Mouse (Mus musculus) MEL (cell line): ENCODE measurements at regions not wholly inside any gene's neighbourhood (a gene's known extent, or its start where the extent isn't known, plus 50 kb on each side); places are given as distances from the start of the nearest gene placed in this dataset.

ENCODE experiments used
- DNase-seq: peaks from one replicate; pipeline ENCODE4 v3.0.0; 2011; ENCODE audit warnings: low read depth, low spot score
- H3K27ac ChIP-seq: 2 replicates; pipeline ENCODE4 v1.5.1; 2012; ENCODE audit warnings: low read depth, mild to moderate bottlenecking, control low read depth, low read length, moderate library complexity; ENCODE audit not compliant: control insufficient read depth
- H3K27me3 ChIP-seq, 2 experiments: fragments of 150-350 bp in 1 of 2; sonication (generic) in 1 of 2; 2 replicates each; pipeline ENCODE4 v1.6.1; 2012; ENCODE audit warnings: low read length in 2 of 2, mild to moderate bottlenecking in 2 of 2, improper control_type of control experiment in 1 of 2, moderate library complexity in 1 of 2; ENCODE audit not compliant: insufficient read depth in 2 of 2, control insufficient read depth in 1 of 2
- H3K36me3 ChIP-seq, 2 experiments: 2 replicates each; pipeline ENCODE4 v1.6.1; 2012 to 2014; ENCODE audit warnings: low read length in 2 of 2, improper control_type of control experiment in 1 of 2, inconsistent platforms in 1 of 2, mild to moderate bottlenecking in 1 of 2; ENCODE audit not compliant: insufficient read depth in 2 of 2, control insufficient read depth in 1 of 2
- H3K4me1 ChIP-seq, 2 experiments: fragments of 150-350 bp in 1 of 2; sonication (generic) in 1 of 2; 2 replicates each; pipeline ENCODE4 v1.6.1; 2012; ENCODE audit warnings: low read length in 2 of 2, improper control_type of control experiment in 1 of 2, mild to moderate bottlenecking in 1 of 2; ENCODE audit not compliant: insufficient read depth in 2 of 2, control insufficient read depth in 1 of 2
- H3K4me3 ChIP-seq, 2 experiments: fragments of 150-350 bp in 1 of 2; sonication (generic) in 1 of 2; 2 replicates each; pipeline ENCODE4 v1.5.1; 2012; ENCODE audit warnings: low read depth in 2 of 2, low read length in 2 of 2, mild to moderate bottlenecking in 2 of 2, moderate library complexity in 2 of 2, control low read depth in 1 of 2, improper control_type of control experiment in 1 of 2; ENCODE audit not compliant: control insufficient read depth in 1 of 2, insufficient read depth in 1 of 2
- H3K79me2 ChIP-seq: 2 replicates; pipeline ENCODE4 v1.6.1; 2012; ENCODE audit warnings: mild to moderate bottlenecking, low read length, moderate library complexity; ENCODE audit not compliant: control insufficient read depth, poor library complexity, insufficient read depth
- H3K9ac ChIP-seq: 2 replicates; pipeline ENCODE4 v1.6.1; 2012; ENCODE audit warnings: low read depth, mild to moderate bottlenecking, control low read depth, low read length, moderate library complexity; ENCODE audit not compliant: control insufficient read depth, poor library complexity, severe bottlenecking
- H3K9me3 ChIP-seq: fragments of 150-350 bp; sonication (generic); replicated peaks from 2 replicates; pipeline ENCODE4 v1.6.1; 2012; ENCODE audit warnings: mild to moderate bottlenecking, low read length, improper control_type of control experiment, moderate library complexity; ENCODE audit not compliant: insufficient read depth
- E2F4 ChIP-seq: IDR thresholded peaks from 2 replicates; pipeline ENCODE4 v1.6.1; 2011; ENCODE audit warnings: low read depth, low read length, improper control_type of control experiment, borderline replicate concordance
- ELF1 ChIP-seq: IDR thresholded peaks from 2 replicates; pipeline ENCODE4 v1.6.1; 2014; ENCODE audit warnings: low read depth, mild to moderate bottlenecking, inconsistent platforms, low read length, improper control_type of control experiment, moderate library complexity
- GATA1 ChIP-seq: IDR thresholded peaks from 2 replicates; pipeline ENCODE4 v1.6.1; 2011; ENCODE audit warnings: low read depth, low read length, improper control_type of control experiment
- JUND ChIP-seq: IDR thresholded peaks from 2 replicates; pipeline ENCODE4 v1.6.1; 2011; ENCODE audit warnings: low read depth, mild to moderate bottlenecking, improper control_type of control experiment, low read length
- MAX ChIP-seq: IDR thresholded peaks from 2 replicates; pipeline ENCODE4 v1.6.1; 2011; ENCODE audit warnings: low read length, improper control_type of control experiment
- MEF2A ChIP-seq: IDR thresholded peaks from 2 replicates; pipeline ENCODE4 v1.6.1; 2014; ENCODE audit warnings: low read depth, mild to moderate bottlenecking, inconsistent platforms, low read length, improper control_type of control experiment; ENCODE audit not compliant: poor library complexity, insufficient replicate concordance, severe bottlenecking; ENCODE audit errors: extremely low read depth
- MXI1 ChIP-seq: IDR thresholded peaks from 2 replicates; pipeline ENCODE4 v1.6.1; 2011; ENCODE audit warnings: mild to moderate bottlenecking, low read depth, low read length, improper control_type of control experiment
- NRF1 ChIP-seq: IDR thresholded peaks from 2 replicates; pipeline ENCODE4 v1.6.1; 2014; ENCODE audit warnings: low read depth, mild to moderate bottlenecking, inconsistent platforms, low read length, improper control_type of control experiment, moderate library complexity; ENCODE audit not compliant: poor library complexity, insufficient read depth, severe bottlenecking
- POLR2A ChIP-seq, 2 experiments: IDR thresholded peaks; 2 replicates each; pipeline ENCODE4 v1.6.1; 2011 to 2012; ENCODE audit warnings: low read length in 2 of 2, mild to moderate bottlenecking in 2 of 2, control low read depth in 1 of 2, improper control_type of control experiment in 1 of 2, low read depth in 1 of 2, moderate library complexity in 1 of 2; ENCODE audit not compliant: control insufficient read depth in 1 of 2, insufficient read depth in 1 of 2, poor library complexity in 1 of 2
- POLR2AphosphoS5 ChIP-seq: IDR thresholded peaks from 2 replicates; pipeline ENCODE4 v1.6.1; 2012; ENCODE audit warnings: low read depth, borderline replicate concordance, mild to moderate bottlenecking, inconsistent platforms, low read length, moderate library complexity, mixed read lengths
- RAD21 ChIP-seq: IDR thresholded peaks from 2 replicates; pipeline ENCODE4 v1.6.1; 2011; ENCODE audit warnings: mild to moderate bottlenecking, low read depth, low read length, improper control_type of control experiment
- SMC3 ChIP-seq: IDR thresholded peaks from 2 replicates; pipeline ENCODE4 v1.6.1; 2011; ENCODE audit warnings: low read depth, low read length, improper control_type of control experiment
- TBP ChIP-seq: IDR thresholded peaks from 2 replicates; pipeline ENCODE4 v1.8.0; 2011; ENCODE audit warnings: low read depth, low read length, improper control_type of control experiment
- UBTF ChIP-seq: IDR thresholded peaks from 2 replicates; pipeline ENCODE4 v1.6.1; 2012; ENCODE audit warnings: low read depth, mild to moderate bottlenecking, inconsistent platforms, low read length, improper control_type of control experiment, moderate library complexity, borderline replicate concordance; ENCODE audit not compliant: insufficient read depth
- ZKSCAN1 ChIP-seq: IDR thresholded peaks from 2 replicates; pipeline ENCODE4 v1.6.1; 2012; ENCODE audit warnings: low read depth, mild to moderate bottlenecking, inconsistent platforms, low read length, improper control_type of control experiment, moderate library complexity
- ZMIZ1 ChIP-seq: IDR thresholded peaks from 2 replicates; pipeline ENCODE4 v1.6.1; 2012; ENCODE audit warnings: low read depth, mild to moderate bottlenecking, inconsistent platforms, low read length, improper control_type of control experiment, moderate library complexity

GRCm38 (mm10) chr4:87422588-87422987, 192.3 kb upstream of the Slc24a2 start:
- DNase-seq: no peak
- Histone ChIP-seq H3K4me3 (no peak overlapping the region), H3K79me2 (no peaks in the 10 kb centered on the region), H3K27ac (no peak overlapping the region), H3K9me3 (no peaks in the 10 kb centered on the region), H3K36me3 (no peaks in the 10 kb centered on the region), H3K9ac (no peak overlapping the region), H3K27me3 (no peaks in the 10 kb centered on the region), H3K4me1 (no peaks in the 10 kb centered on the region)
- TF ChIP-seq POLR2A (IDR thresholded peaks at IDR 0.05; ENCODE audit: control insufficient read depth in 1 of 2, insufficient read depth in 1 of 2, low read depth in 1 of 2, low read length in 2 of 2, poor library complexity in 1 of 2) (no peak), MAX (no peak)

DNA sequence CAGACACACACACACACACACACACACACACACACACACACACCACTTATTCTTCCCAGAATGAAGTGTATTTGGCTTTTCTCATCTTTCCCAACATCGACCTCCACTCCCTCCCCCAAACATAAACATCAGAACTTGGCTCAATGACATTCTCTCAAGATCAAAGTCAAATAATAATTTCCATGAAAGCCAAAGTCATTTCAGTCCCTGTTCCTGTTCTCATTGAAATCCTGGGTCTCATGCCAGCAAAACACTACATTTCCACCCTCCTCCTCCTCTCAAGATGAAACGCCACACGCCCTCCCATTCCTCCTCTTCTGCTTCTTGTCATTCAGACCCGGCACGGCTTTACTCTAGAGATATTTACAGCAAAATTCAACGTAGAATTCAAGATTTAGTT, 173.1 kb upstream of the Slc24a2 start:
- Histone ChIP-seq H3K4me3 (no peak overlapping the region), H3K79me2 (no peaks in the 10 kb centered on the region), H3K9ac (no peak overlapping the region), H3K27me3 (no peaks in the 10 kb centered on the region), H3K9me3 (no peaks in the 10 kb centered on the region), H3K36me3 (no peaks in the 10 kb centered on the region), H3K27ac (no peak overlapping the region), H3K4me1 (no peaks in the 10 kb centered on the region)
- TF ChIP-seq NRF1 (no peak), MEF2A (no peak), UBTF (no peak), ZMIZ1 (no peak), ZKSCAN1 (no peak), SMC3 (no peak), RAD21 (no peak), JUND (no peak)
- no peak for DNase-seq

DNA sequence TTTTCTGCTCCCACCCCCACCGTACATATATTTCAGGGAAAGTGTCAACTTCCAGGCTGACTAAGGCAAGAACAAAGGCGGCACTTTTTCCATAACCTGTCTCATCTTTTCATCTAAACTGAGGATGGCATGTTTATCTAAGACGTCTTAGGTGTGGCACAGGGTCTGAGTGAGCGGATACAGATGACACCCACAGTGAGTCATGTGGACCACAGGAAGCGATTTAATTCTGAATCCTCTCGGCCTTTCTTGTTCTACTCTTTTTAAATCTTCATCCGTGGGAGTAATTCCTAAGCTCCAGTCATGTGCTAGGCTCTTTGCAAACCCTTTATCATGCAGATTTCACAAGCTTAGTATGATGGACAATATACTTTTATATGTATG, 171.9 kb upstream of the Slc24a2 start:
- Histone ChIP-seq H3K9me3 (no peaks in the 10 kb centered on the region), H3K4me3 (no peak overlapping the region), H3K36me3 (no peaks in the 10 kb centered on the region), H3K27ac (no peak overlapping the region), H3K9ac (no peak overlapping the region), H3K27me3 (no peaks in the 10 kb centered on the region), H3K79me2 (no peaks in the 10 kb centered on the region), H3K4me1 (no peaks in the 10 kb centered on the region)
- TF ChIP-seq MXI1 (no peak), GATA1 (no peak), TBP (no peak), RAD21 (no peak), E2F4 (no peak), ELF1 (no peak), POLR2AphosphoS5 (no peak)
- DNase-seq: no peak
